Mouse (Mus musculus) ovary, postnatal 14 days (tissue): ENCODE measurements around the gene Numb.
A peak's percentile ranks its signal among the peaks of the same experiment; 100 is the strongest.
"Not testable (repeated sequence)": the region's sequence is repeated elsewhere in the genome, so short reads cannot be mapped to it uniquely, and the experiment has no call there.

Experiments
- DNase-seq: peaks from one replicate; pipeline ENCODE4 v3.0.0; 2022; ENCODE audit warnings: low spot score

Gene Numb

GRCm38 (mm10) chr12:83921535-83922381 is at the start of gene Numb:
Numb (minus strand) TSS chr12:83921934.
- DNase-seq: peak; percentile 94

GRCm38 (mm10) chr12:83965235-83965634 is 43.5 kb upstream of the Numb start:
- no peak for DNase-seq

- DNase-seq: no peak
Measured at GRCm38 (mm10) chr12:83958278-83958677, 36.5 kb upstream of the Numb start.

GRCm38 (mm10) chr12:83951711-83952575 is 30.2 kb upstream of the Numb start:
- no peak for DNase-seq

- DNase-seq: peak; percentile 30
Measured at GRCm38 (mm10) chr12:83950840-83951701, 29.3 kb upstream of the Numb start.

GRCm38 (mm10) chr12:83950493-83950839 is 28.7 kb upstream of the Numb start, which contains the start of gene Riox1:
Riox1 (plus strand) TSS chr12:83950608.
- DNase-seq: peak; percentile 72

- DNase-seq: no peak
Measured at GRCm38 (mm10) chr12:83949776-83950492, 28.2 kb upstream of the Numb start.

GRCm38 (mm10) chr12:83949043-83949442 is 27.3 kb upstream of the Numb start:
- DNase-seq: no peak

- no peak for DNase-seq
Measured at GRCm38 (mm10) chr12:83947260-83947811, 25.6 kb upstream of the Numb start.

- no peak for DNase-seq
Measured at GRCm38 (mm10) chr12:83941938-83942337, 20.2 kb upstream of the Numb start.

- no peak for DNase-seq
Measured at GRCm38 (mm10) chr12:83940031-83940430, 18.3 kb upstream of the Numb start.

- no peak for DNase-seq
Measured at GRCm38 (mm10) chr12:83939332-83939731, 17.6 kb upstream of the Numb start.

GRCm38 (mm10) chr12:83938592-83938991 is 16.9 kb upstream of the Numb start:
- not testable (repeated sequence) for DNase-seq

GRCm38 (mm10) chr12:83937600-83937999 is 15.9 kb upstream of the Numb start:
- DNase-seq: no peak

- no peak for DNase-seq
Measured at GRCm38 (mm10) chr12:83929186-83929804, 7.6 kb upstream of the Numb start.

GRCm38 (mm10) chr12:83927747-83928146 is 6.0 kb upstream of the Numb start:
- no peak for DNase-seq

- no peak for DNase-seq
Measured at GRCm38 (mm10) chr12:83926061-83926460, 4.3 kb upstream of the Numb start.

GRCm38 (mm10) chr12:83925160-83925703 is 3.5 kb upstream of the Numb start:
- DNase-seq: no peak

- no peak for DNase-seq
Measured at GRCm38 (mm10) chr12:83924332-83924731, 2.6 kb upstream of the Numb start.

- no peak for DNase-seq
Measured at GRCm38 (mm10) chr12:83923486-83923859, 1.7 kb upstream of the Numb start.
